Mouse (Mus musculus): ENCODE measurements around the gene Vwa7. TPM values are rescaled to one million over a fixed set of nuclear protein-coding genes. Genes with fewer than 3 reads are reported as not detected.
"Not testable (repeated sequence)": the region's sequence is repeated elsewhere in the genome, so short reads cannot be mapped to it uniquely, and the experiment has no call there.

Vwa7 gene
- polyA plus RNA-seq, 3 experiments from 2014 or later = 0.10 to 0.28 TPM; not detected in 1

DNA sequence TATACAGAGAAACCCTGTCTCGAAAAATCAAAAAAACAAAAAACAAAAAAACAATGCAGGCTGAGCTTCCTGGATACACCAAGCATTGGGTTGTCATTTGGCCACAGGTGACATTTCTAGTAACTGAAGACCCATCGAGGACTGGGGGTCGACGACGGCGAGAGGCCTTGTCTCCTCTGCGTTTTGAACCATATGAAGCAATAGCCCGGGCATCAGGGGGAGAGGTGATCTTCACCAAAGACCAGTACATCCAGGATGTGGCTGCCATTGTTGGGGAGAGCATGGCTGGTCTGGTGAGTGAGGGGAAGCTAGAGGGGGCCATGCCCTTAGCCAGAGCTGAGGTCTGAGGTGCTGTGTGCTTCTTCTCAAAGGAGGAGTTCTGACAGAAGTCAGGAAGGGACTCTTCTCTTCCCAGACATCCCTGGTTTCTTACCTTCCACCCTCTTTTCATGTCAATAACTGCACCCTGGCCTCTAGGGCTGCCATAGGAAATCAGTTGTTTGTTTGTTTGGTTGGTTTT, 6.2 kb downstream of the Vwa7 start:
- no peak for ATAC-seq

DNA sequence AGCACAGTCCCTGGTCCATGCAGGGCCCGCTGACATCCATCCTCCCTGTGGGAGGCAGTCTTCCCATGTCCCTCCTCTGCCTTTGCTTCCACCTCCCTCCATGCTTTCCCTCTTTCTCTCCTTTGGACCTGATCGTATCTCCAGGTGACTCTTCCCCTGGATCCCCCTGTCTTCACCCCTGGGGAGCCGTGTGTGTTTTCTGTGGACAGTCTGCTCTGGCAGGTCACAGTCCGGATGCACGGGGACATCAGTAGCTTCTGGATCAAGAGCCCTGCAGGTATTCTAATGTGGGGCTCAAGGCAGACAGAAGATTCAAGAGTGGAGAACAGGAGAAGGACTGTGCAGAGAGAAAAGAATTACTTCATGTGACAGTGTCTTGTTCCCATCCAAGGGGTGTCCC, 6.8 kb downstream of the Vwa7 start:
- ATAC-seq = no peak

DNA sequence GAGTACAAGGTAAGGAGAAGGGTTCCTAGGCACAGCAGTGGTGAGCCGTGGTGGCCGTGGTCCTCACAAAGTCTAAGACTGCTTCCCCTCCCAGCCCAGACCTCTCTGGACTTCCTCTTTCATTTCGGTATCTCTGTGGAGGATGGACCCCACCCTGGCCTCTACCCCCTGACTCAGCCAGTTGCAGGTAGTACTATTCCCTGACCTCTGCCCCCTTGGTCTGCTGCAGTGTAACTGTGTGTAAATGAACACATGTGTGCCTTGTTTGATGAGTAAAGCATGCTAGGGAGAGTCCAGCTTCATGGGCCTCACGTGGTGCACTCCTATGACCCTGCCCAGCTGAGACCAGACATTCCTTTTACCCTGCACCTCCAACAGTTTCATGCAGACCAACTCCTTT, 7.4 kb downstream of the Vwa7 start:
- no peak for ATAC-seq

DNA sequence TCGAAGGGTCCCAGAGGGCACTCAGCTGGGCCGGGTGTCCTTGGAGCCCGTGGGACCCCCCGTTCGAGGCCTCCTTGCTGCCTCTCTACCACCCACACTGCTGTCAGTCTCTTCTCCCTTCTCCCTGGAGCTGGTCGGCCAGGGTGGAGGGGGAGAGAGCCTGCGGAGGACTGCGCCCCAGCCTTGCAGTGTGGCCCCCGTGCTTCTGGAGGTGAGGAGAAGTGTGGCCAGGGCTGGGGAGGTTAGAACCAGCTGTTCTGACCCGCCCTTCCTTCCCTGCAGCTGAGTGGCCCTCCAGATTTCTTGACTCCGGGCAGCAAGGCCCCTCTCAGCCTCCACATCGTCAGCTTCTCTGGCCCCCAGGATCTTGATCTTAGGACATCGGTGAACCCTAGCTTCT, 7.9 kb downstream of the Vwa7 start:
- no peak for ATAC-seq

DNA sequence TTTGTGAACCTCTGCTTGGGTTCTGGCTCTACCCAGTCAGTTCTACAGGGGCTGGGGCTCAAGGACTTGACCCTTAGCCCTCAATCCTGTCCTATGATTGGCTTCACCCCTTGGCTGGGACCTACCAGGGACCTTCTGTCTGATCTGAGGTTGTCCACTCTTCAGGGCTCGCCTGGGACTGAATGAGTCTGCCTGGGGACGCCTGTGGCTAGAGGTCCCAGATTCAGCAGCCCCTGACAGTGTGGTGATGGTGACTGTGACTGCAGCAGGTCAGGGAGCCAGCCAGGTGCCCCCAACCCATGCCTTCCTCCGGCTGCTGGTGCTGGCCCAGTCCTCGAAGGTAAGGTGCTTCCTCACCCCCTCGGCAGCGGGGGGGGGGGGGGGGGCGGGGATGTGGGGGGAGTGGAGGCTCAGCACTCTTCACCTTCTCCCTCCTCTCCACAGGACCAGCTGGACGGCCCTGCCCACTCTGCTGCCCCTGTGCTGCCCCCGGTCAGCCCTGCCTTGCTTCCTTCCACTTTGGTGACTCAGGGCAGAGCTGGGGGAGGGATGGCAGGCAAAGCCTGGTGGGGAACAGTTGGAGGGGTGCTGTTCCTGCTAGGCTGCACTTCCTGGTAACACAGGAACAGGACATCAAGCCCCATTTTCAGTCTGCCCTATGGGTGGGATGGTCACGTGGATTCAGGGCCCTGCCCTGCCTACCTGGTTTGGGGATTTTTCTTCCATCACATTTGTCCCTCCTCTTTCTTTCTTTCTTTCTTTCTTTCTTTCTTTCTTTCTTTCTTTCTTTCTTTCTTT, 8.5 kb downstream of the Vwa7 start:
- no peak for ATAC-seq

DNA sequence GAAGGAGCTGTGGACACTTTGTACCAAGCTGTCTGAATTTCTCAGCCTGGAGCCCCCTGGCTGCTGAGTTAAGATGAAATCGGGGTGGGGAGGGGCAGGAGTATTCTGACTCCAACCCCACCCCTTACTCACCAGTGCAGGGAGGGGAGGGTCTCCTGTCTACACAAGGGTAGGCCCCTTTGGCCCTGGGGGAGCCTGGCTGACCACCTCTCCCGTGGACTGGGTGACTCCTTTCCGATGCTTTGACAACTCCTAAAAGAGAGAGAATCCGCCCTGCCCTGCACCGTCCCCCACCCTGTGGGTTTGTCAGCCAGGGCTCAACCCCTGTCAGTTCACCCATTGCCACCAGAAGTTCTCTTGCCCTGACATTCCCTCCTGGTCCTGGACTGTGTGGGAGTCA, 9.8 kb downstream of the Vwa7 start:
- ATAC-seq = no peak

DNA sequence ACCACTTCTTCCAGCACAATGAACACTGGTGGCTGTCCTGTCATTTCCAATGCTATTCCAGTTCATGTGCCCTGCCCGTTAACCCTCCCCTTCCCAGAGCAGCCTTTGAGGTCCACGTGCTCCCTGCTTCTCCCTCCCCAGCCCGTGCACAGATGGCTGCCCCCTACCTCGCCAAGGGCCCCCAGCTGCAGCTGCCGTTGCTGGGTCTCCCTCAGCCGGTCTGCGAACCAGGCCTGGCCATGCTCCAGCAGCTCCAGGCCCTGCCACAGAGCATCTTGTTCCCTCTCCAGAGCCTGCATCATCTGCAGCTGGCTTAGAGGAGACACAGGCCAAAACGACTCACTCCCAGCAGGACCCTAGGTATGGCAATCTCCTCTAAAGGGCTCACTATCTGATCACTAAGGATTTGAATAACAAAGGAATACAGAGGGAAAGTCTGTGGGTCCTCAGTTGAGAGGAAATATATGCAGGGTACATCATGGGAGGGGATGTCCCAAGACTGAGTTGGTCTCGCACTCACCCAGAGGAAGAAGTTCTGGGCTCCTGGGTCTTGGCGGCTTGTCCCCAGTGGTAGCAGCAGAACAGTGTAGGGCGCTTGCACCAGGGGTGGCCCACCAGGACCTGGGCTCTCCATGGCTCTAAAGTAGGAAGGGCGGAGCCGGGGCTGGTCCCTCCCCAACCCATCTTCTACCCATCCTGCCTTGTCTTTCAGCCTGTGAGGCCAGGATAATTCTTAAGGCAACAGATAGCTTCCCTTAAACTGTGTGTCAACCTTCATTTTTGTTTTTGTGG, 11.1 kb downstream of the Vwa7 start, which contains the start of gene Sapcd1:
Sapcd1 (minus strand) TSS at position 740 of the 792 bp plus-strand sequence.
- ATAC-seq = peak; percentile 50

DNA sequence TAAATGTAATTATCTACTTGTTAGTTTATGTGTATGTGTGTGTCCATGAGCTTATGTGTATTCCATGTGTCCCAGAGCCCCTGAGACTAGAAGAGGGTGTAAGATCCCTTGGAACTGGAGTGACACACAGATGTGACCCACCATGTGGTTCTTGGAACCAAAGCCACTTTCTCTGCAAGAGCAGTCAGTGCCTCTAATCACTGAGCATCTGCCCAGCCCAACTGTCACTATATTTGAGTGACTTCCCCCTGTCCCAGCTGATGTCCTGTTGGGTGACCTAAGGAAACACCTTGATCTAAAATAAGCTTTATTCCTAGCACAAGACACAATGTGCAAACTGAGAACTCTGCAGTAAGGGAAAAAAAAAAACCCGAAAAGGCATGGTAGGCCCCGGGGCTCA, 11.9 kb downstream of the Vwa7 start:
- ATAC-seq = no peak

DNA sequence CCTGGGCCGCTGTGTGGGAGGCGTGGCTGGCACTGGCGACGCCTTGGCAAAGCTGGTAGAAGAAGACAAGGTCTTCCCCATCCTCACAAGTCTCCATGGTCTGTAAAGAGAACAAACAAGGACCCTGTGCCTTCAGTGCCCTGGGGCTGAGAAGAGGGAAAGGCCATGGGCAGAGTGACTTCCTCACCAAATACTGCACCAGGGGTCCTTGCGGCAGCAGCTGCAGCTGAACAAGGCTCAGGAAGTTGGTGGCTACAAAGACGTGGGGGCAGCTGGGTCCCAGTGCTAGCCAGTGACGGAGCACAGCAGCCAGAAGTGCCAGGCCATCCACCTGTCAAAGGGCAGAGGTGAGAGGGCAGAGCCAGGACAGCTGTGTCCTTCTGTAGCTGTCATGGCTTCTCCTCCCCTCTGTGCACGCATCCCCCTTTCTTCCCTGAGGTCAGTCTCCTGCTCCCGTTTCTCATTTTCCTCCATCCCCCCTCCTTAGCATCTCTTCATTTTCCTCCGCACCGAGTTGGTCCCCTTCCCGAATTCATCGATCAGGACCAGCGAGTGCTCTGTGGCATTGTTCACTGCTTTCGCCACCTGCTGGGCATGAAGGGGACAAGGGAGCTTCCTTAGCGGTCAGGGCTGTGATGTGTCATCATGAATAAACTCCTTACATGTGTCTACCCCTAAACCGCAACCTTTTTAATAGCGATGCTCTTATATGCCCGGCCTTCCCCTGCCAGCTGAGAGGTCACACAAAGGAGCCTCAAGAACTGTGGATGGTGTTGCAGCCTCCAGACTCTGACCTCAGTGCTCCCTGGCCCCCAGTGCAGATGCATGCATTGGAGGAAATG, 13.5 kb downstream of the Vwa7 start:
- no peak for ATAC-seq

DNA sequence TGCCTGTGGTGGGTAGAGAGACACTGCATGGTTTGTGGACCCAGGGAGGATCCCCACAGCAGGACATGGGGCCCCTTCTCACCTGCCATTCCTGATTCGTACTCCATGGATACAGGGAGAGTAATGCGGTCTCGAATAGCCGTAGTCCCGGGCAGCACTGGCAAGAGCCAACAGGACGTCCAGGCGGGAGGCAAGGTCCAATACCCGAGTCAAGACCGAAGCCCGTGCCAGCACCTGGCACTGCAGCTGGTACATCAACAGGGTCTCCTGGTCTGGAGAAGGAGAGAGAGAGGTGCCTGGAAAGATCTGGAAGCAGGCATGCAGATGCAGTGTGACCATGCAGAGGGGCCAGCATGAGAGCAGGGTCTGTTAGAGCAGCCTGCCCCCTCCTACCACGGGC, 14.9 kb downstream of the Vwa7 start:
- ATAC-seq = no peak

DNA sequence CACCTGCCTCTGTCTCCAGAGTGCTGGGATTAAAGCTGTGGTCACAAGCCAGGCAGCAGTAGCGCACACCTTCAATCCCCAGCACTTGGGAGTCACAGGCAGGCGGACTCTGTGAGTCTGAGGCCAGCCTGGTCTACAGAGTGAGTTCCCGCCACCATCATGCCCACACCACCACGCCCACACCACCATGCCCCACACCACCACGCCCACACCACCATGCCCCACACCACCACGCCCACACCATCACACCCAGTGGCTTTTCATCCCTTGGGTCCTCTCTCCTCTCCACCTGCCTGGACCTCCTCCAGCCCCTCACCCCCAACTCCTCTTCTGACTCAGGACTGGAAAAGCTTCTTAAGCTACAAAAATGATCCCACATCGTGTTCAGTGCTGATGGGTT, 15.5 kb downstream of the Vwa7 start:
- no peak for ATAC-seq

DNA sequence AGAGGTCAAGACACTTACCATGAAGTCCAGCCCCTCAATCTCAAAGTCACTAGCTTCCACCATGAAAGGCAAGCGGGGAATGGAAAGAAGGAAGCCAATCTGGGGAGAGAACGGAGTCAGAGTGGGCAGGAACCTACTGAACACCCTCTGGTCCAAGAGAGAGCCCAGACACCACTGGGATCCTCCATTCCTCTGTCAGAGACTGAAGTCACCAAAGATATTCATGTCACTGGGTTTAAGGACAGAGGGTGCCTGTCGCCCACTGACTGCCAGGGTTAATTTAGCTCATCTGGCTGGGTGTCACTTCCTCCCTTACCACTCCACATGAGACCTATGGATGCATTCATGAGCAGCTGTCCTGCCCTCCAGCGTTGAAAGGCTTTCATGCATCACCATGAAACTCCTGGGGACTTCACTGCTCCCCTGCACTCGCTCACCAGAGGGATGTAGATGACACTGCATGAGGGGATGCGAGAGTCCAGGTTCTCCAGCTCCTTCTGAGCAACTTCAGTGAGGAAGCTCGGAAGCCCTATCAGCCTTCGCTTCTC, 16.0 kb downstream of the Vwa7 start:
- ATAC-seq = no peak

DNA sequence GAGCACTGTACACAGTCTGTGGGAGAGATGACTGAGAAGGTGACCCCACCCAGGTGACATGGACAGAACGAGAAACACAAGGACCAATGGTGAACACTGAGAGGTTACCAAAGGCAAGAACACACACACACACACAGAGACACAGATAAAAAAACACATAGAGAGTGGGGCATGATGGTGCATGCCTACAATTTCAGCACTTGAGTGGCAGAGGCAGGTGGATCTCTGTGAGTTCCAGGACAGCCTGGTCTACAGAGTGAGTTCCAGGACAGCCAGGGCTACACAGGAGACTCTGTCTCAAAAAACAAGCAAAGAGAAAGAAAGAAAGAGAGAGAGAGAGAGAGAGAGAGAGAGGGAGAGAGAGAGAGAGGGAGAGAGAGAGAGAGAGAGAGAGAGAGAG, 17.3 kb downstream of the Vwa7 start:
- ATAC-seq = not testable (repeated sequence)

DNA sequence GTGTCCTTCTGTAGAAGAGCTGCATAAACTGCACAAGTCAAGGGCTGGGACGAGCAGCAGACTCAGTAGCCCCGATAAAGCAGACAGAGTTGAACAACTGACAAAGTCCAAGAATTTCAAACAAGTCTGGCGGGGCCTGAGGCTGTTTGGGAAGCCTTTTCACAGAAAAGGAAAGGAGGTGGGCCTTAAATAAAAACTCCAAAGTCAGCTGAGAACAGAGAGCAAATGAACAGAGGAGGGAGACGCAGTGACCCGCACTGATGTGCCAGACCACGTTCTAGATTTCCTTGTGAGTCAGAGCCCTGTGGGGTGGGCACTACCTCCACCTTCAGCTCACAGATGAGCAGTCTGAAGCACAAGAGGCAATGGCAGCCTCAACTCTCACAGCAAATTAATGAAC, 18.5 kb downstream of the Vwa7 start:
- no peak for ATAC-seq

DNA sequence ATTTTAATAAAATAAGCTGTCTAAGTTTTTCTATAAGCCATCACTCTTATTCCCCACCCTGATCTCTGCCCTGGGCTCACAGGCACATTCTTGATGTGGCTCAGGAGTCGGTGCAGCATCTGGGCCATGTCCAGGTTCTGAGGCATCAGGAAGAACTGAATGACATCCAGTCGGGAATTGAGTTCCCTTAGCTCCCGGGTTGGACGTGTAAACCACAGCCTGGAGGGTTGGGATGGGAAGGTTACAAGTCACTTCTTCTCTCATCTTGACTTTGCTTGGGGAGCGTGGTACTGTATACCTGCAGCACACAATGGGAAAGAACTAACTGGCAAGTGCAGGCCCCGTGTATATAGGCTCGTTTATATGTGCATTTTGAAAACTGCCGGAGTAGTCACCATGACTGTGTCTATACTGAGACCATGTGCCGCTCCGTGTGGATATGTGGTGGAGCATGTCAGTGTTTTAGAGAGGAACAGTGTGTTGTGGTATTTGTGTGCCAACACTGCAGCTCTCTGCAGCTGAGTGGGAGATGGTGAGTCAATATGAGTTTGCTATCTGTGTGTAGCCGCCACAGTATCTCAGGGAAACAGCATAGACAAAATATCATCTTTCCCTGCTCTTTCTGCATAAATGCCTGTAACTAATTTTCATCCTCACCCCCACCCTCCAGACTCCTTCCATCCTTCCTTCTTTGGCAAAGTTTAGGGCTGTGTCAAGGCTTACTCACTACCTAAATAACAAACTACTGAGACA, 22.9 kb downstream of the Vwa7 start:
- ATAC-seq = no peak

DNA sequence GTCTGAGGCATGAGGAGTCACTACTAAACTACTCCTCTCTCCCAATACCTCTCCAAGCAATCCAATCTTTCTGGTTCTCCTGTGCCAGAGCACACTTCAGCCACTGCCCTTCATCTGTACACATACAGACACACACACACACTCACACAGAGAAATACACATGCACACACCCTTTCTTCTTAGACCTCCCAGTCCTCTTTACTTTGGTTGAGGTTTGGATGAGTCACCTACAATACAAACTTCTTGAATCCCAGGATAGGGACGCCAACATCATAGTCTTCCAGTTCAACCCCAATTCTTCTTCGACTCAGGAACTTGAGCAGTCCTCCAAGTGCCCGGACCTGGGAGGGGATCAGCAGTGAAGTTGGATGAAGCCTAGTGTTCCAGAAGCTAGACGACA, 27.4 kb downstream of the Vwa7 start:
- ATAC-seq = no peak

DNA sequence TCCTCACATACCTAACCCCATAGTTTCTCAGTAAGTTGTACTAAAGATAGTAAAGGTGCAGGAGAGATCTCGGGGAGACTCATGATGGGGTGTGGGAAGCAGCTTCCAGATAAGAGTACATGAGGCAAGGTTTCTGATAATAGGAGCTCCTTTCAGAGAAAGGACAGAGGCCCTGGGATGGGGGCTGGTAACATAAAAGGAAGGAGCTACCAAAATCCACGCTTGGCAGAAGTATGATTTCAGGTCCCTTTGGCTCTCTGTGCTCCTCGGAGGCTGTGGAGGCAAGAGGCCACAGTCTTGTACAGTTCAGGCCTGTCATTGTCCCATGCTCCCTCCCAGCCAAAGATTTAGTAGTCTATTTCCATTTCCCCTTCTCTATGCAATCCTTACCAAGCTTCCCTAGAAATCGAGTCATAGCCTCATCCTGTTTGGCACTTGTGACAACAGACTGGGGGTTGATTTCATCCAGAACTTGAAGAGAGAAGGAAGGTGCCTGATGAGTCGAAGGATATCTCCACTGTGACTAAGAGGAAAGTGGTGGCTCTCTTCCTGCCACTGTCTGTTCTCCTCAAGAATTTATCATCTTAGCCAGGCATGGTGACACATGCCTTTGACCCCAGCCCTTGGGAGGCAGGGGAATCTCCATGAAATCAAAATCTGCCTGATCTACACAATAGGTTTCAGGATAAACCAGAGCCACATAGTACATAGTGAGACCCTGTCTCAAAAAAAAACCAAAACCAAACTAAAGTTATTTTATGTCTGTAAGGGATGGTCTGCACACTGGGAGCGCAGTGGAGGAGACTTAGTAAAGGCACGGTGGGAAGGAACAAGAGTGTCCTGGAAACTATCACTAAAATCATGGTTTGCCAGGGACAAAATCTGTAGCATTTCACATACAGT, 28.8 kb downstream of the Vwa7 start:
- ATAC-seq = no peak

DNA sequence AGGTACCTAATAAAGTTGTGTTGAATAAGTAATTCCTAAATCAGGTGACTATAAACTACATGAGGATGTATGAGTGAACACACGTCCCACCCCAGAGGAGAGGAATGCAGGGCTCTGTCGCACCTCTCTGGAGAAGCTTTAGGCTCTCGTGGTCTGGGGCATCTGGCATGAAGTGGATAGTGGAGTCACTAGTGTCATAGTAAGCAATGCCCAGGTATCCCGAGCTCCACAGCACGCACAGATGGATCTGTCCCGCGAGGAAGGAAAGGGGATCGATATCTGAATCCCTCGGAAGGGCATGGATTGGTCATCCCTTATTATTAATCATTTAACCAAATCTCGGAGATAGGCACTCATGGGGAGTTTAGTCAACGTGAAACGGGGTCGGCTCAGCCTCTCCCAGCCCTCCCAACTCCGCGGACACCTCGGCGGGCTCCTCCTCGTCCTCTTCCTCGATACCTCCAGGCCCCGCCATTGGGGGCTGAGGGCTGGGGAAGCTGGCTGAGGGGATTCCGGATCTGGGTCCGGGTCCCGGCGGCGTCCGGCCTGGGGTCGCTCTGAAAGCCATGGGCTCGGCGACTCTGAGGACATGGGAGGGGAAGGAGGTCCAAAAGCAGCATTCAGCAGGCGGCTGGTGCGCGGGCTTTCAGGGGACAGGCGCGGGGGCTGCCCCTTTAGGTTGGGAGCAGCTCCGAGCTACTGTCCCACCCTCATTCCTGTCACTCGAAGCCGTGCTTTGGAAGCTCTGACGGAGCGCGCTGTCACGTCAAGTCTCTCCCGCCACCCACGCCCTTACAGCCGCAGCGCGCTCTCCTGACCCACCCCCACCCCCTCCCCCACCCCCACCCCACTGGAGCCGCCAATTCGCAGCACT, 29.7 kb downstream of the Vwa7 start:
- no peak for ATAC-seq

DNA sequence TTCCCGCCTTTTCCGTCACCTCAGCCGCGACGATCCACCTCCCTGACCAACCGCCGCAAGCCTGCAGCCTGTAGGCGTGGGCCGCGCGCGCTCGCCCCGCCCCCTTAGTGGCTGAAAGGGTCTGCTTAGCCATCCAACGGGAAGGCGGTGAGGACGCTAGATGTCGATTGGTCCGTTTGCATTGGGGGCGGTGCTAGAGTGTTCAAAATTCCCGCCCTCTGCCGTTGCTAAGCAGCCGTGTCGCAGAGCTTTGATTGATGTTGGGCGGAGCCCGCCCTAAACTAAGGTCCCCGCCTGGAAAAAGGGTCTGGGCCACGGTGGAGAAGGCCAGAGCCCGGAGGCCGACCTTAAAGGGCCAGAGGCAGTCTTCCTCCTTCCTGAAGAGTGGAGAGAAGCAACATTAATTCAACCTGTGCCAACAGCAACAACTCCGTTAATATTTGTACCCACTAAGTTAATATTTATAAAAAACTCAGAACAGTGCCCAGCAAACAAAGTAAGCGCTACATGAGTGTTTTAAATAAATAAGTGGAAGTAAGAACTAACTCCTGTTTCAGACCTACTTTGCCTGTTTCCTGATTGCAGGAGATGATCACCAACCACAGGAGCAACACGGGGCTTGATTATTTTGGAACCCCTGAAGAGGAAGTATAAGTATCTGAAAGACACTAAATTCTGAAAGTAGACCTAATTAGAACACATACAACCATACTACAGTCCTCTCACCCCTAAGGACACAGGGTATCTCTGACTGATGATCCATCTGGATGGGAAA, 30.5 kb downstream of the Vwa7 start, which contains the start of gene Msh5:
Msh5 (minus strand) TSS at position 65 of the 775 bp plus-strand sequence.
- peak; percentile 87 for ATAC-seq
